Mouse (Mus musculus) MEL (cell line): ENCODE measurements around the gene Spred3. TPM values are rescaled to one million over a fixed set of nuclear protein-coding genes. Genes with fewer than 3 reads are reported as not detected.
A peak's percentile ranks its signal among the peaks of the same experiment; 100 is the strongest.

Source experiments
- DNase-seq: peaks from one replicate; pipeline ENCODE4 v3.0.0; 2011; ENCODE audit warnings: low read depth, low spot score
- H3K27ac ChIP-seq: 2 replicates; pipeline ENCODE4 v1.5.1; 2012; ENCODE audit warnings: low read depth, mild to moderate bottlenecking, control low read depth, low read length, moderate library complexity; ENCODE audit not compliant: control insufficient read depth
- H3K27me3 ChIP-seq, 2 experiments: fragments of 150-350 bp in 1 of 2; sonication (generic) in 1 of 2; 2 replicates each; pipeline ENCODE4 v1.6.1; 2012; ENCODE audit warnings: low read length in 2 of 2, mild to moderate bottlenecking in 2 of 2, improper control_type of control experiment in 1 of 2, moderate library complexity in 1 of 2; ENCODE audit not compliant: insufficient read depth in 2 of 2, control insufficient read depth in 1 of 2
- H3K36me3 ChIP-seq, 2 experiments: 2 replicates each; pipeline ENCODE4 v1.6.1; 2012 to 2014; ENCODE audit warnings: low read length in 2 of 2, improper control_type of control experiment in 1 of 2, inconsistent platforms in 1 of 2, mild to moderate bottlenecking in 1 of 2; ENCODE audit not compliant: insufficient read depth in 2 of 2, control insufficient read depth in 1 of 2
- H3K4me1 ChIP-seq, 2 experiments: fragments of 150-350 bp in 1 of 2; sonication (generic) in 1 of 2; 2 replicates each; pipeline ENCODE4 v1.6.1; 2012; ENCODE audit warnings: low read length in 2 of 2, improper control_type of control experiment in 1 of 2, mild to moderate bottlenecking in 1 of 2; ENCODE audit not compliant: insufficient read depth in 2 of 2, control insufficient read depth in 1 of 2
- H3K4me3 ChIP-seq, 2 experiments: fragments of 150-350 bp in 1 of 2; sonication (generic) in 1 of 2; 2 replicates each; pipeline ENCODE4 v1.5.1; 2012; ENCODE audit warnings: low read depth in 2 of 2, low read length in 2 of 2, mild to moderate bottlenecking in 2 of 2, moderate library complexity in 2 of 2, control low read depth in 1 of 2, improper control_type of control experiment in 1 of 2; ENCODE audit not compliant: control insufficient read depth in 1 of 2, insufficient read depth in 1 of 2
- H3K79me2 ChIP-seq: 2 replicates; pipeline ENCODE4 v1.6.1; 2012; ENCODE audit warnings: mild to moderate bottlenecking, low read length, moderate library complexity; ENCODE audit not compliant: control insufficient read depth, poor library complexity, insufficient read depth
- H3K9ac ChIP-seq: 2 replicates; pipeline ENCODE4 v1.6.1; 2012; ENCODE audit warnings: low read depth, mild to moderate bottlenecking, control low read depth, low read length, moderate library complexity; ENCODE audit not compliant: control insufficient read depth, poor library complexity, severe bottlenecking
- H3K9me3 ChIP-seq: fragments of 150-350 bp; sonication (generic); replicated peaks from 2 replicates; pipeline ENCODE4 v1.6.1; 2012; ENCODE audit warnings: mild to moderate bottlenecking, low read length, improper control_type of control experiment, moderate library complexity; ENCODE audit not compliant: insufficient read depth
- BHLHE40 ChIP-seq: IDR thresholded peaks from 2 replicates; pipeline ENCODE4 v1.6.1; 2012; ENCODE audit warnings: low read depth, mild to moderate bottlenecking, inconsistent platforms, low read length, improper control_type of control experiment, borderline replicate concordance
- CHD1 ChIP-seq: IDR thresholded peaks from 2 replicates; pipeline ENCODE4 v1.6.1; 2012; ENCODE audit warnings: low read depth, mild to moderate bottlenecking, inconsistent platforms, low read length, improper control_type of control experiment
- CTCF ChIP-seq, 3 experiments: IDR thresholded peaks in 2 of 3; conservative IDR thresholded peaks in 1 of 3; 2 replicates each; pipeline ENCODE4 v1.5.1; 2011 to 2012; ENCODE audit warnings: low read length in 3 of 3, low read depth in 2 of 3, mild to moderate bottlenecking in 2 of 3, improper control_type of control experiment in 1 of 3, inconsistent platforms in 1 of 3, mixed read lengths in 1 of 3, moderate library complexity in 1 of 3; ENCODE audit not compliant: control insufficient read depth in 1 of 3, insufficient read depth in 1 of 3, poor library complexity in 1 of 3, severe bottlenecking in 1 of 3
- ELF1 ChIP-seq: IDR thresholded peaks from 2 replicates; pipeline ENCODE4 v1.6.1; 2014; ENCODE audit warnings: low read depth, mild to moderate bottlenecking, inconsistent platforms, low read length, improper control_type of control experiment, moderate library complexity
- EP300 ChIP-seq, 2 experiments: IDR thresholded peaks; 2 replicates each; pipeline ENCODE4 v1.6.1; 2011; ENCODE audit warnings: improper control_type of control experiment in 2 of 2, low read length in 2 of 2, low read depth in 1 of 2, mild to moderate bottlenecking in 1 of 2
- ETS1 ChIP-seq: IDR thresholded peaks from 2 replicates; pipeline ENCODE4 v1.6.1; 2012; ENCODE audit warnings: low read depth, mild to moderate bottlenecking, inconsistent platforms, low read length, improper control_type of control experiment, moderate library complexity
- GATA1 ChIP-seq: IDR thresholded peaks from 2 replicates; pipeline ENCODE4 v1.6.1; 2011; ENCODE audit warnings: low read depth, low read length, improper control_type of control experiment
- MAFK ChIP-seq: IDR thresholded peaks from 2 replicates; pipeline ENCODE4 v1.6.1; 2011; ENCODE audit warnings: low read depth, mild to moderate bottlenecking, low read length, improper control_type of control experiment, borderline replicate concordance
- MAX ChIP-seq: IDR thresholded peaks from 2 replicates; pipeline ENCODE4 v1.6.1; 2011; ENCODE audit warnings: low read length, improper control_type of control experiment
- MAZ ChIP-seq: IDR thresholded peaks from 2 replicates; pipeline ENCODE4 v1.6.1; 2012; ENCODE audit warnings: low read depth, mild to moderate bottlenecking, inconsistent platforms, low read length, improper control_type of control experiment
- MXI1 ChIP-seq: IDR thresholded peaks from 2 replicates; pipeline ENCODE4 v1.6.1; 2011; ENCODE audit warnings: mild to moderate bottlenecking, low read depth, low read length, improper control_type of control experiment
- NELFE ChIP-seq: IDR thresholded peaks from 2 replicates; pipeline ENCODE4 v1.6.1; 2011; ENCODE audit warnings: low read depth, low read length, improper control_type of control experiment
- POLR2A ChIP-seq, 2 experiments: IDR thresholded peaks; 2 replicates each; pipeline ENCODE4 v1.6.1; 2011 to 2012; ENCODE audit warnings: low read length in 2 of 2, mild to moderate bottlenecking in 2 of 2, control low read depth in 1 of 2, improper control_type of control experiment in 1 of 2, low read depth in 1 of 2, moderate library complexity in 1 of 2; ENCODE audit not compliant: control insufficient read depth in 1 of 2, insufficient read depth in 1 of 2, poor library complexity in 1 of 2
- POLR2AphosphoS2 ChIP-seq: IDR thresholded peaks from 2 replicates; pipeline ENCODE4 v1.6.1; 2011; ENCODE audit warnings: low read length, improper control_type of control experiment
- POLR2AphosphoS5 ChIP-seq: IDR thresholded peaks from 2 replicates; pipeline ENCODE4 v1.6.1; 2012; ENCODE audit warnings: low read depth, borderline replicate concordance, mild to moderate bottlenecking, inconsistent platforms, low read length, moderate library complexity, mixed read lengths
- RAD21 ChIP-seq: IDR thresholded peaks from 2 replicates; pipeline ENCODE4 v1.6.1; 2011; ENCODE audit warnings: mild to moderate bottlenecking, low read depth, low read length, improper control_type of control experiment
- SMC3 ChIP-seq: IDR thresholded peaks from 2 replicates; pipeline ENCODE4 v1.6.1; 2011; ENCODE audit warnings: low read depth, low read length, improper control_type of control experiment
- TCF12 ChIP-seq: IDR thresholded peaks from 2 replicates; pipeline ENCODE4 v1.6.1; 2014; ENCODE audit warnings: low read depth, mild to moderate bottlenecking, inconsistent platforms, low read length, improper control_type of control experiment, moderate library complexity
- USF1 ChIP-seq: IDR thresholded peaks from 2 replicates; pipeline ENCODE4 v1.6.1; 2014; ENCODE audit warnings: low read depth, mild to moderate bottlenecking, inconsistent platforms, low read length, improper control_type of control experiment, moderate library complexity
- ZC3H11A ChIP-seq: IDR thresholded peaks from 2 replicates; pipeline ENCODE4 v1.6.1; 2012; ENCODE audit warnings: low read depth, mild to moderate bottlenecking, inconsistent platforms, low read length, improper control_type of control experiment
- ZKSCAN1 ChIP-seq: IDR thresholded peaks from 2 replicates; pipeline ENCODE4 v1.6.1; 2012; ENCODE audit warnings: low read depth, mild to moderate bottlenecking, inconsistent platforms, low read length, improper control_type of control experiment, moderate library complexity
- ZMIZ1 ChIP-seq: IDR thresholded peaks from 2 replicates; pipeline ENCODE4 v1.6.1; 2012; ENCODE audit warnings: low read depth, mild to moderate bottlenecking, inconsistent platforms, low read length, improper control_type of control experiment, moderate library complexity
- ZNF384 ChIP-seq: IDR thresholded peaks from 2 replicates; pipeline ENCODE4 v1.6.1; 2012; ENCODE audit warnings: low read depth, mild to moderate bottlenecking, inconsistent platforms, low read length, improper control_type of control experiment
- polyA plus RNA-seq, 2 experiments: library from polyadenylated mRNA; stranded (reverse) in 1 of 2; unstranded in 1 of 2; fragments of >175 nt in 1 of 2; fragments of >200 nt in 1 of 2; gene quantifications; 2 replicates each; pipeline versions ENCODE4 v1.2.1 to v1.2.4; 2012; ENCODE audit warnings: low replicate concordance in 2 of 2, low read depth in 1 of 2; ENCODE audit not compliant: insufficient read length in 2 of 2, insufficient read depth in 1 of 2, missing spikeins in 1 of 2
- total RNA-seq: library from RNA; depleted of rRNA; stranded (reverse); fragments of 300-350 nt; gene quantifications from 2 replicates; pipeline ENCODE4 v1.2.3, GENCODE M21; 2012

Gene Spred3
- total and polyA plus RNA-seq, 3 experiments: 0.42 to 3.9 TPM; not detected in 1

- peak; percentile 58; the same call in 1 of the 2 replicates for TF ChIP-seq MAZ
- no peak for TF ChIP-seq MAFK
- TF ChIP-seq TCF12: no peak
- 0 out of 2 replicates have a peak, but pooled peaks have one; percentile 23 for TF ChIP-seq MXI1
- no peak for TF ChIP-seq ZKSCAN1
- no peak for TF ChIP-seq NELFE
- peak; percentile 44 to 58; a peak in 3 of 4 replicates for TF ChIP-seq EP300 (IDR thresholded peaks at IDR 0.05; ENCODE audit: low read depth in 1 of 2, low read length in 2 of 2)
- no peak for TF ChIP-seq ZNF384
- TF ChIP-seq ETS1: no peak; the same call in 1 of the 2 replicates
- TF ChIP-seq ZC3H11A: no peak
- no peak for TF ChIP-seq CHD1
- no peak for TF ChIP-seq POLR2A (IDR thresholded peaks at IDR 0.05; ENCODE audit: control insufficient read depth in 1 of 2, insufficient read depth in 1 of 2, low read depth in 1 of 2, low read length in 2 of 2, poor library complexity in 1 of 2)
- no peak for TF ChIP-seq ELF1
- TF ChIP-seq, all 39 proteins: peak for 9
Measured at GRCm38 (mm10) chr7:29134693-29135386, 35.4 kb downstream of the Spred3 start, which contains the start of gene Rasgrp4 (continued).

- Histone ChIP-seq H3K27ac (peak overlapping the region; percentile 31; the same call in 1 of the 2 replicates), H3K4me3 (peak overlapping the region; percentile 38 to 44), H3K36me3 (peaks cover 0 to 6% of the 10 kb centered on the region in 2 experiments; a peak in 2 of 4 replicates), H3K4me1 (peaks cover 3 to 9% of the 10 kb centered on the region in 2 experiments; a peak in 3 of 4 replicates), H3K27me3 (no peaks in the 10 kb centered on the region), H3K9me3 (no peaks in the 10 kb centered on the region), H3K9ac (peak overlapping the region; percentile 55), H3K79me2 (no peaks in the 10 kb centered on the region)
- DNase-seq: no peak
- no peak for TF ChIP-seq POLR2AphosphoS5
- 0 out of 2 replicates have a peak, but pooled peaks have one; percentile 15 for TF ChIP-seq NELFE
- TF ChIP-seq CHD1: 0 out of 2 replicates have a peak, but pooled peaks have one; percentile 73
- peak; percentile 33; the same call in 1 of the 2 replicates for TF ChIP-seq MXI1
- peak; percentile 72 for TF ChIP-seq ZKSCAN1
Measured at GRCm38 (mm10) chr7:29134230-29134629, 36.0 kb downstream of the Spred3 start.

- H3K36me3 ChIP-seq: no peaks in the 10 kb centered on the region; a peak in 1 of 4 replicates
- peaks cover 0 to 7% of the 10 kb centered on the region in 2 experiments; a peak in 1 of 4 replicates for H3K4me1 ChIP-seq
- H3K9me3 ChIP-seq: no peaks in the 10 kb centered on the region
- DNase-seq: peak; percentile 74
- peak overlapping the region in 1 of 2 experiments; percentile 18; a peak in 2 of 4 replicates for H3K4me3 ChIP-seq
- peak overlapping the region; percentile 31; the same call in 1 of the 2 replicates for H3K9ac ChIP-seq
- TF ChIP-seq ZC3H11A (peak; percentile 74), GATA1 (no peak), BHLHE40 (no peak), POLR2AphosphoS2 (no peak), ETS1 (no peak), CTCF (IDR thresholded peaks at IDR 0.05 in 2 of 3, conservative IDR thresholded peaks at IDR 0.05 in 1 of 3; ENCODE audit: control insufficient read depth in 1 of 3, insufficient read depth in 1 of 3, low read depth in 2 of 3, low read length in 3 of 3, poor library complexity in 1 of 3, severe bottlenecking in 1 of 3) (peak; percentile 75 to 81 (median 76)), MAX (no peak), ZMIZ1 (no peak), USF1 (no peak), SMC3 (peak; percentile 72), RAD21 (peak; percentile 72), MXI1 (no peak)
- TF ChIP-seq, all 39 proteins: peak for 4
- Histone ChIP-seq H3K79me2 (no peaks in the 10 kb centered on the region), H3K27ac (no peak overlapping the region), H3K27me3 (no peaks in the 10 kb centered on the region)
Measured at GRCm38 (mm10) chr7:29128725-29129124, 41.5 kb downstream of the Spred3 start.
